Mouse (Mus musculus) G1E (cell line): ENCODE results near the gene Ypel4. TPM values are rescaled to one million over a fixed set of nuclear protein-coding genes. Genes with fewer than 3 reads are reported as not detected.
A peak's percentile ranks its signal among the peaks of the same experiment; 100 is the strongest.

ENCODE experiments used
- ATAC-seq: 2 replicates; pipeline ENCODE4 v1.8.0; 2016; ENCODE audit warnings: mild to moderate bottlenecking; ENCODE audit not compliant: insufficient number of reproducible peaks, poor library complexity, low FRiP score, severe bottlenecking; ENCODE audit errors: extremely low read depth
- DNase-seq: peaks from one replicate; pipeline ENCODE4 v3.0.0; 2012; ENCODE audit warnings: low spot score
- H3K27me3 ChIP-seq: 2 replicates; pipeline ENCODE4 v1.6.1; 2012; ENCODE audit warnings: mild to moderate bottlenecking, low read length, inconsistent platforms; ENCODE audit not compliant: insufficient read depth
- H3K36me3 ChIP-seq: replicated peaks from 2 replicates; pipeline ENCODE3; 2012; ENCODE audit warnings: mild to moderate bottlenecking, inconsistent platforms
- H3K4me1 ChIP-seq: 2 replicates; pipeline ENCODE4 v1.6.1; 2012; ENCODE audit warnings: low read depth, low read length, inconsistent platforms, mixed read lengths; ENCODE audit not compliant: insufficient read depth
- H3K4me3 ChIP-seq: 2 replicates; pipeline ENCODE4 v1.5.1; 2012; ENCODE audit warnings: low read depth, mild to moderate bottlenecking, inconsistent platforms, low read length, moderate library complexity, mixed read lengths
- H3K9me3 ChIP-seq: replicated peaks from 2 replicates; pipeline ENCODE4 v1.6.1; 2012; ENCODE audit warnings: inconsistent platforms
- CTCF ChIP-seq: IDR thresholded peaks from 2 replicates; pipeline ENCODE4 v1.5.1; 2012; ENCODE audit warnings: low read depth, low read length, inconsistent platforms, mixed read lengths
- GATA1 ChIP-seq: IDR thresholded peaks from 2 replicates; pipeline ENCODE4 v1.6.1; 2012; ENCODE audit warnings: borderline replicate concordance, low read length, inconsistent platforms, mixed read lengths
- GATA2 ChIP-seq: IDR thresholded peaks from 2 replicates; pipeline ENCODE4 v1.6.1; 2012; ENCODE audit warnings: low read depth, low read length, inconsistent platforms, borderline replicate concordance
- POLR2AphosphoS5 ChIP-seq: IDR thresholded peaks from 2 replicates; pipeline ENCODE4 v1.6.1; 2012; ENCODE audit warnings: low read depth, low read length, inconsistent platforms; ENCODE audit not compliant: insufficient replicate concordance
- TAL1 ChIP-seq: conservative IDR thresholded peaks from 2 replicates; pipeline ENCODE4 v1.6.1; 2012; ENCODE audit warnings: low read depth, low read length, inconsistent platforms, mixed read lengths
- polyA plus RNA-seq: library from polyadenylated mRNA; stranded (reverse); fragments of >175 nt; gene quantifications from 2 replicates; pipeline ENCODE4 v1.2.3, GENCODE M21; 2012
- total RNA-seq, 2 experiments: library from RNA; stranded (forward) in 1 of 2; stranded (reverse) in 1 of 2; fragments of 200-1000 nt in 1 of 2; fragments of >200 nt in 1 of 2; fragmentation: Nextera tagmentation in 1 of 2; gene quantifications; 2 replicates each; pipeline ENCODE4 v1.2.3; 2014 to 2017

Gene Ypel4
- 13.1 TPM in 1 of 2 replicates, not detected in the other for total RNA-seq (2014; fragmentation: Nextera tagmentation)
- 0.29 and 0.44 TPM in 2 replicates for total RNA-seq (2017)
- 0.07 and 0.16 TPM in 2 replicates for polyA plus RNA-seq

GRCm38 (mm10) chr2:84733579-84734300 is at the start of gene Ypel4:
Gene Ypel4 (plus strand): TSS chr2:84734058.
- TF ChIP-seq GATA1 (no peak), TAL1 (no peak), GATA2 (no peak), CTCF (no peak), POLR2AphosphoS5 (no peak)
- H3K9me3 ChIP-seq, result no peaks in the 10 kb centered on the region
- ATAC-seq, result no peak
- no peak for DNase-seq
- peaks cover 57% of the 10 kb centered on the region for H3K27me3 ChIP-seq
- no peak within 1 kb of the TSS for H3K4me3 ChIP-seq
- H3K4me1 ChIP-seq, result peaks cover 42% of the 10 kb centered on the region
- no peaks in the 10 kb centered on the region for H3K36me3 ChIP-seq

GRCm38 (mm10) chr2:84688080-84688844 is 45.6 kb upstream of the Ypel4 start:
- no peak for TF ChIP-seq CTCF
- no peak for TF ChIP-seq GATA2
- no peak for TF ChIP-seq POLR2AphosphoS5
- TF ChIP-seq TAL1, result no peak
- no peak for TF ChIP-seq GATA1
- peaks cover 6% of the 10 kb centered on the region for H3K4me1 ChIP-seq
- H3K36me3 ChIP-seq, result peaks cover 88% of the 10 kb centered on the region
- H3K27me3 ChIP-seq, result no peaks in the 10 kb centered on the region
- H3K9me3 ChIP-seq, result no peaks in the 10 kb centered on the region
- DNase-seq (no peak), ATAC-seq (no peak)
- no peak overlapping the region for H3K4me3 ChIP-seq

GRCm38 (mm10) chr2:84690050-84690449 is 43.8 kb upstream of the Ypel4 start:
- no peaks in the 10 kb centered on the region for H3K27me3 ChIP-seq
- no peak for DNase-seq
- peaks cover 6% of the 10 kb centered on the region for H3K4me1 ChIP-seq
- ATAC-seq, result no peak
- no peaks in the 10 kb centered on the region for H3K9me3 ChIP-seq
- 0 out of 2 replicates have a peak overlapping the region, but pooled peaks have one; percentile 6 for H3K4me3 ChIP-seq
- H3K36me3 ChIP-seq, result peaks cover 91% of the 10 kb centered on the region
- TF ChIP-seq GATA1 (no peak), CTCF (no peak), GATA2 (no peak), POLR2AphosphoS5 (no peak), TAL1 (no peak)

- DNase-seq (no peak), ATAC-seq (no peak)
- Histone ChIP-seq H3K36me3 (peaks cover 83% of the 10 kb centered on the region), H3K27me3 (no peaks in the 10 kb centered on the region), H3K4me1 (no peaks in the 10 kb centered on the region), H3K4me3 (no peak overlapping the region), H3K9me3 (no peaks in the 10 kb centered on the region)
- TF ChIP-seq GATA2, result no peak
- no peak for TF ChIP-seq CTCF
- no peak for TF ChIP-seq POLR2AphosphoS5
- TF ChIP-seq GATA1, result no peak
- no peak for TF ChIP-seq TAL1
Observed at GRCm38 (mm10) chr2:84695007-84695695, 38.7 kb upstream of the Ypel4 start.

- peak; percentile 62 for ATAC-seq
- H3K4me3 ChIP-seq, result no peak overlapping the region
- DNase-seq, result no peak
- H3K27me3 ChIP-seq, result no peaks in the 10 kb centered on the region
- H3K9me3 ChIP-seq, result no peaks in the 10 kb centered on the region
- TF ChIP-seq TAL1 (no peak), GATA2 (no peak), GATA1 (no peak), POLR2AphosphoS5 (no peak), CTCF (no peak)
- peaks cover 16% of the 10 kb centered on the region for H3K4me1 ChIP-seq
- H3K36me3 ChIP-seq, result peaks cover 86% of the 10 kb centered on the region
Observed at GRCm38 (mm10) chr2:84703497-84703896, 30.4 kb upstream of the Ypel4 start.

GRCm38 (mm10) chr2:84704329-84704728 is 29.5 kb upstream of the Ypel4 start:
- peaks cover 87% of the 10 kb centered on the region for H3K36me3 ChIP-seq
- H3K27me3 ChIP-seq, result no peaks in the 10 kb centered on the region
- TF ChIP-seq TAL1 (no peak), CTCF (no peak), GATA1 (no peak), POLR2AphosphoS5 (no peak), GATA2 (no peak)
- H3K9me3 ChIP-seq, result no peaks in the 10 kb centered on the region
- no peak for DNase-seq
- H3K4me3 ChIP-seq, result no peak overlapping the region
- H3K4me1 ChIP-seq, result peaks cover 16% of the 10 kb centered on the region
- ATAC-seq, result no peak
